Mouse (Mus musculus): ENCODE results near the gene Pex7. TPM values are rescaled to one million over a fixed set of nuclear protein-coding genes. Genes with fewer than 3 reads are reported as not detected.

Gene Pex7
- polyA plus RNA-seq, 1 experiment from 2014 or later, result 31.6 TPM

GRCm38 (mm10) chr10:19850998-19851691 is 56.3 kb downstream of the Pex7 start, which contains the start of gene Slc35d3:
Gene Slc35d3, minus strand, starts transcription at chr10:19851459.
- no peaks in the 10 kb centered on the region for H3K9me3 ChIP-seq
- peak within 1 kb of the TSS; percentile 75 for H3K4me3 ChIP-seq
- peaks cover 75% of the 10 kb centered on the region for H3K27me3 ChIP-seq (ENCODE audit: insufficient read depth, poor library complexity, severe bottlenecking)
- H3K27ac ChIP-seq, result peak within 1 kb of the TSS; percentile 56
- under 1% methylated on average over 72 of the region's 72 CpGs for WGBS
- H3K4me1 ChIP-seq, result peaks cover 33% of the 10 kb centered on the region
- H3K36me3 ChIP-seq, result no peaks in the 10 kb centered on the region
- no peak for DNase-seq (ENCODE audit: low spot score)

GRCm38 (mm10) chr10:19850544-19850997 is 56.9 kb downstream of the Pex7 start:
- WGBS, result under 1% methylated on average over 36 of the region's 36 CpGs
- Histone ChIP-seq H3K27ac (peak overlapping the region; percentile 56), H3K4me1 (peaks cover 33% of the 10 kb centered on the region), H3K9me3 (no peaks in the 10 kb centered on the region), H3K4me3 (peak overlapping the region; percentile 75), H3K36me3 (no peaks in the 10 kb centered on the region), H3K27me3 (ENCODE audit: insufficient read depth, poor library complexity, severe bottlenecking) (peaks cover 76% of the 10 kb centered on the region)
- DNase-seq (ENCODE audit: low spot score), result peak; percentile 76

- 1% methylated on average over 30 of the region's 32 CpGs for WGBS
- peak overlapping the region; percentile 56; the same call in 1 of the 2 replicates for H3K27ac ChIP-seq
- H3K27me3 ChIP-seq (ENCODE audit: insufficient read depth, poor library complexity, severe bottlenecking), result peaks cover 72% of the 10 kb centered on the region
Observed at GRCm38 (mm10) chr10:19849771-19850365, 57.6 kb downstream of the Pex7 start.

GRCm38 (mm10) chr10:19848928-19849770 is 58.3 kb downstream of the Pex7 start:
- Histone ChIP-seq H3K4me3 (peak overlapping the region; percentile 75), H3K27ac (peak overlapping the region; percentile 56; the same call in 1 of the 2 replicates), H3K27me3 (ENCODE audit: insufficient read depth, poor library complexity, severe bottlenecking) (peaks cover 72% of the 10 kb centered on the region), H3K36me3 (no peaks in the 10 kb centered on the region), H3K4me1 (peaks cover 33% of the 10 kb centered on the region), H3K9me3 (no peaks in the 10 kb centered on the region)
- WGBS, result 3% methylated on average over 44 of the region's 44 CpGs
- DNase-seq (ENCODE audit: low spot score), result no peak

More at GRCm38 (mm10) chr10:19849771-19850365, 57.6 kb downstream of the Pex7 start:
- Histone ChIP-seq H3K4me1 (peaks cover 33% of the 10 kb centered on the region), H3K9me3 (no peaks in the 10 kb centered on the region), H3K4me3 (peak overlapping the region; percentile 75), H3K36me3 (no peaks in the 10 kb centered on the region)
- DNase-seq (ENCODE audit: low spot score), result no peak

GRCm38 (mm10) chr10:19839836-19840235 is 67.7 kb downstream of the Pex7 start:
- H3K9me3 ChIP-seq, result no peaks in the 10 kb centered on the region
- no peak overlapping the region for H3K27ac ChIP-seq
- no peak overlapping the region for H3K4me3 ChIP-seq
- H3K4me1 ChIP-seq, result no peaks in the 10 kb centered on the region
- WGBS, result 91% methylated on average over 5 of the region's 5 CpGs
- no peaks in the 10 kb centered on the region for H3K36me3 ChIP-seq
- no peak for DNase-seq (ENCODE audit: low spot score)
- peaks cover 6% of the 10 kb centered on the region; the same call in 1 of the 2 replicates for H3K27me3 ChIP-seq (ENCODE audit: insufficient read depth, poor library complexity, severe bottlenecking)

- WGBS, result 79% methylated on average over 8 of the region's 8 CpGs
- H3K27me3 ChIP-seq (ENCODE audit: insufficient read depth, poor library complexity, severe bottlenecking), result no peaks in the 10 kb centered on the region; the same call in 1 of the 2 replicates
- no peak overlapping the region for H3K4me3 ChIP-seq
- no peak for DNase-seq (ENCODE audit: low spot score)
- H3K27ac ChIP-seq, result no peak overlapping the region
- no peaks in the 10 kb centered on the region for H3K36me3 ChIP-seq
- H3K4me1 ChIP-seq, result no peaks in the 10 kb centered on the region
- H3K9me3 ChIP-seq, result no peaks in the 10 kb centered on the region
Observed at GRCm38 (mm10) chr10:19835887-19836710, 71.4 kb downstream of the Pex7 start.

GRCm38 (mm10) chr10:19834222-19834621 is 73.3 kb downstream of the Pex7 start:
- no peaks in the 10 kb centered on the region for H3K9me3 ChIP-seq
- DNase-seq (ENCODE audit: low spot score), result no peak
- no peaks in the 10 kb centered on the region for H3K4me1 ChIP-seq
- WGBS, result 94% methylated on average over 6 of the region's 6 CpGs
- H3K36me3 ChIP-seq, result no peaks in the 10 kb centered on the region
- H3K27ac ChIP-seq, result no peak overlapping the region
- H3K27me3 ChIP-seq (ENCODE audit: insufficient read depth, poor library complexity, severe bottlenecking), result peaks cover 6% of the 10 kb centered on the region; the same call in 1 of the 2 replicates
- H3K4me3 ChIP-seq, result no peak overlapping the region

- no peak for DNase-seq (ENCODE audit: low spot score)
- no peak overlapping the region for H3K4me3 ChIP-seq
- H3K4me1 ChIP-seq, result no peaks in the 10 kb centered on the region
- H3K27ac ChIP-seq, result no peak overlapping the region
- H3K36me3 ChIP-seq, result no peaks in the 10 kb centered on the region
- peaks cover 7% of the 10 kb centered on the region; the same call in 1 of the 2 replicates for H3K27me3 ChIP-seq (ENCODE audit: insufficient read depth, poor library complexity, severe bottlenecking)
- no peaks in the 10 kb centered on the region for H3K9me3 ChIP-seq
- 83% methylated on average over 5 of the region's 5 CpGs for WGBS
Observed at GRCm38 (mm10) chr10:19831072-19831849, 76.2 kb downstream of the Pex7 start.

GRCm38 (mm10) chr10:19820986-19821385 is 86.5 kb downstream of the Pex7 start:
- Histone ChIP-seq H3K9me3 (no peaks in the 10 kb centered on the region), H3K4me3 (no peak overlapping the region), H3K27me3 (ENCODE audit: insufficient read depth, poor library complexity, severe bottlenecking) (peaks cover 3% of the 10 kb centered on the region; the same call in 1 of the 2 replicates), H3K27ac (no peak overlapping the region), H3K4me1 (peaks cover 21% of the 10 kb centered on the region), H3K36me3 (no peaks in the 10 kb centered on the region)
- DNase-seq (ENCODE audit: low spot score), result no peak
- WGBS, result 36% methylated on average over 3 of the region's 3 CpGs

GRCm38 (mm10) chr10:19818723-19819355 is 88.7 kb downstream of the Pex7 start:
- peak; percentile 79 for DNase-seq (ENCODE audit: low spot score)
- 20% methylated on average over 16 of the region's 16 CpGs for WGBS
- Histone ChIP-seq H3K27me3 (ENCODE audit: insufficient read depth, poor library complexity, severe bottlenecking) (peaks cover 7% of the 10 kb centered on the region; the same call in 1 of the 2 replicates), H3K4me3 (peak overlapping the region; percentile 12; the same call in 1 of the 2 replicates), H3K4me1 (peaks cover 42% of the 10 kb centered on the region), H3K36me3 (no peaks in the 10 kb centered on the region), H3K9me3 (no peaks in the 10 kb centered on the region), H3K27ac (peak overlapping the region; percentile 29; the same call in 1 of the 2 replicates)

GRCm38 (mm10) chr10:19815371-19815770 is 92.1 kb downstream of the Pex7 start:
- H3K4me3 ChIP-seq, result 0 out of 2 replicates have a peak overlapping the region, but pooled peaks have one; percentile 32
- peak overlapping the region; percentile 33; the same call in 1 of the 2 replicates for H3K27ac ChIP-seq
- peaks cover 53% of the 10 kb centered on the region for H3K4me1 ChIP-seq
- H3K9me3 ChIP-seq, result no peaks in the 10 kb centered on the region
- peaks cover 23% of the 10 kb centered on the region for H3K27me3 ChIP-seq (ENCODE audit: insufficient read depth, poor library complexity, severe bottlenecking)
- peak; percentile 91 for DNase-seq (ENCODE audit: low spot score)
- 4% methylated on average over 8 of the region's 8 CpGs for WGBS
- no peaks in the 10 kb centered on the region for H3K36me3 ChIP-seq

Measured in heart, embryonic 10.5 days (tissue).